Mouse (Mus musculus) left cerebral cortex, adult 2 months (tissue): ENCODE measurements around the gene Klhl23. TPM values are rescaled to one million over a fixed set of nuclear protein-coding genes. Genes with fewer than 3 reads are reported as not detected.
"Not testable (repeated sequence)": the region's sequence is repeated elsewhere in the genome, so short reads cannot be mapped to it uniquely, and the experiment has no call there.

ENCODE experiments used
- DNase-seq, 2 experiments: peaks; one replicate each; pipeline ENCODE4 v3.0.0; 2021 to 2022; ENCODE audit warnings: low spot score in 2 of 2, mixed read lengths in 1 of 2; ENCODE audit errors: extremely low spot score in 1 of 2
- H3K27ac ChIP-seq: fragments of 200-600 bp; 2 replicates; pipeline ENCODE4 v1.8.1; 2022
- H3K4me3 ChIP-seq: fragments of 200-600 bp; 2 replicates; pipeline ENCODE4 v1.8.1; 2022
- CTCF ChIP-seq: fragments of 200-600 bp; IDR thresholded peaks from 2 replicates; pipeline ENCODE4 v1.8.1; 2022; ENCODE audit warnings: antibody characterized with exemption, mild to moderate bottlenecking, moderate library complexity
- intact Hi-C: fragments of 180-260 bp; cut with DNase I; formaldehyde crosslinking; loops from one replicate; pipeline ENCODE4 v1.15.1; 2025
- long read RNA-seq, 2 experiments: library from polyadenylated mRNA; stranded (forward); transcript quantifications; one replicate each; pipeline ENCODE4 v2.0.0; 2021; ENCODE audit warnings: borderline mapping rate in 2 of 2
- total RNA-seq, 2 experiments: library from RNA; stranded (reverse); gene quantifications; 2 replicates each; pipeline ENCODE4 v1.2.3; 2021

The Klhl23 gene
- 10 to 100 TPM; 49.2 to 53.7 TPM for total RNA-seq
- long read RNA-seq, experiment 1, full-length matches to known transcripts = 6 of 117 reads
- long read RNA-seq, experiment 1, partial matches to known transcripts = 18 of 117 reads
- long read RNA-seq, experiment 1, other reads (novel, unspliced or antisense) = 93 of 117 reads
- long read RNA-seq, experiment 2, full-length matches to known transcripts = 7 of 73 reads
- long read RNA-seq, experiment 2, partial matches to known transcripts = 23 of 73 reads
- long read RNA-seq, experiment 2, other reads (novel, unspliced or antisense) = 43 of 73 reads

- no peak for TF ChIP-seq CTCF
- Histone ChIP-seq H3K4me3 (peak within 1 kb of the TSS; percentile 67), H3K27ac (peak within 1 kb of the TSS; percentile 88)
- DNase-seq = no peak
- intact Hi-C loops = loop anchor here (2.0 kb wide), 1 partner anchor 33 kb away; the partner anchor contains the start of genes Ccdc173 and Phospho2
Observed at GRCm38 (mm10) chr2:69821711-69822110, at the start of gene Klhl23. Gene Klhl23, plus strand, starts transcription at chr2:69821944.

- intact Hi-C loops = no loop called here
- no peak overlapping the region for H3K4me3 ChIP-seq
- H3K27ac ChIP-seq = peak overlapping the region; percentile 50; the same call in 1 of the 2 replicates
- DNase-seq = no peak
- no peak for TF ChIP-seq CTCF
Observed at GRCm38 (mm10) chr2:69773331-69773730, 48.4 kb upstream of the Klhl23 start.

DNA sequence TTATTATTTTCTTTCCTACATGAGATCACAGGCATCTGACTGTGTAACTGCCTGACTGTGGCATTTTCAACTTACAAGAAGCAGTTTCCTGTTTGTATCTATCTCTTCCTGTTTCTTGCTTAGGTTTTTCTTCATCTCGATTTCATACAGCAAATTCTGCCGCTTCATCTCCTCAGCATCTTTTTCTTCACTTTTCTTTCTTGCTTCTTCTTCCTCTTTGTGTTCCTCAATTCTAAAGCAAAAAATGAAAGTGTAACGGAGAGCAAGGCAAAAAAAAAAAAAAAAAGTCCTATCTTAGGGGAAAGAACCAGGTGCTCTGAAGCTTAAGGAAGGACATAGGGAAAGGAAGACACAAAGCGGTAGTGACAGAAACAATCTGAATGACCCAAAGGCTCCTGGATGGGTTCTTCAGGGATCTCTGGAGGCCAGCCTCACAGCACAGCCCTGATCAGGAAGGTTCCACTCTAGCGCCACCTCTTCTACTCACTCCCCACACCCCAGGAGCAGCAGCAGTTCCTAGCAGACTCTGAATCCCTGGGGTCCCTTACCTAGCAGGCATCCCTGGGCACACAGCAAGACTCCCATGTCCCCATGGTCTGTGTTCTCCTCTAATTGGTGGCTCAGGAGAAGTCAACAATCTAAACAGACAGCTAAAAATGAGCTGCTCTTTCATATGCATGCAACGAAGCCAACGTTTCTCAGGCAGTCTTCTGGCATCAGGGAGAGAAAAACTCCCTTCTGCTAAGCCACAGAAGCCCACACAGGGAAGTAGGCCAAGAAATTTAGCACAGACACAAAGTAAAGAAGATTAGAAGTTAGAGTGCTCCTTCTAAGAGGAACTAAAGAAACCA, 43.5 kb upstream of the Klhl23 start:
- intact Hi-C loops = no loop called here
- DNase-seq = no peak
- H3K27ac ChIP-seq = peak overlapping the region; percentile 73

DNA sequence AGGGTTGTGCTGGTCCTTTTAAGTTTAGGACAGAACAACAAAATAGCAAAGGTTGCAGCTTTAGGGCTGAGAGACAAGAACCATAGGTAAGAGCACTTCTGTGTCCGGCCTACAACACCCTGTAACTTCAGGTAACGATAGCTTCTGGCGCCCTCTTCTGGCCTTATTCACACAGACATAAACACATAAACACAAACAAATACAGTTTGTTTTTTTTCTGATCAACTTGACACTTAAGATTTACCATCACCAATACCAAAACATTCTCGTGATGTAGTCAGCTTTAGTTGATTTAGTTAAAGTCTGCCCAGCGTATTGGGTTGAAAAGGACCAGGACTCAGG, 42.9 kb upstream of the Klhl23 start:
- Histone ChIP-seq H3K27ac (no peak overlapping the region), H3K4me3 (no peak overlapping the region)
- no peak for DNase-seq
- intact Hi-C loops = no loop called here
- peak; percentile 44 for TF ChIP-seq CTCF

More for the DNA sequence above, 43.5 kb upstream of the Klhl23 start:
- H3K4me3 ChIP-seq = no peak overlapping the region
- no peak; the same call in 1 of the 2 replicates for TF ChIP-seq CTCF

DNA sequence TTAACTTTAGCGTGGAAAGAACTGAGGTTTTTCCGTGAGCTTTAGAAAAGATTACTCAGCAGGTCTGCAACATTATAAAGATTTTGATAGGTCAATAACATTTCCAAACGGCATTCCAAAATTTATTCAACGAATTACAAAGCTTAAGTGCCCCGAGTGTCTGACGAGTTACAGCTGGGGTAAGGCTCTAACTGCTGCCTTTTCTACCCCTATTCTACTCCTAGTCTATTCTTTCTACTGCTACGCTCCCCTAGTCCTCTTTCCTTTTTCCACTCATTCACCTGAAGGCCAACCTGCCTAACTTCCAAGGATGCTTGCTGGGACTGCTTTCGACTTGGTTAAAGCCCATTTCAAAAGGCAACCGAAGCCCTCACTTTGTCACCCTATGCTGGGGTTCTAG, 32.8 kb upstream of the Klhl23 start:
- DNase-seq = no peak
- peak overlapping the region; percentile 79 for H3K27ac ChIP-seq
- no peak for TF ChIP-seq CTCF
- intact Hi-C loops = loop anchor here (2.0 to 5.0 kb wide), 2 partner anchors 34 to 67 kb away; partner anchors contain the start of gene Ppig
- H3K4me3 ChIP-seq = peak overlapping the region; percentile 84

- intact Hi-C loops = loop anchor here (2.0 to 5.0 kb wide), 4 partner anchors 33 to 142 kb away; partner anchors contain the start of genes Bbs5, Ppig and Ssb
- DNase-seq = peak; percentile 97 to 98
- Histone ChIP-seq H3K4me3 (peak within 1 kb of the TSS; percentile 84), H3K27ac (peak within 1 kb of the TSS; percentile 79)
- no peak for TF ChIP-seq CTCF
Observed at GRCm38 (mm10) chr2:69789429-69790069, 32.2 kb upstream of the Klhl23 start, which contains the start of the genes Ccdc173 and Phospho2. Gene Ccdc173, minus strand, starts transcription at chr2:69789575. Gene Phospho2, plus strand, starts transcription at chr2:69789623.

DNA sequence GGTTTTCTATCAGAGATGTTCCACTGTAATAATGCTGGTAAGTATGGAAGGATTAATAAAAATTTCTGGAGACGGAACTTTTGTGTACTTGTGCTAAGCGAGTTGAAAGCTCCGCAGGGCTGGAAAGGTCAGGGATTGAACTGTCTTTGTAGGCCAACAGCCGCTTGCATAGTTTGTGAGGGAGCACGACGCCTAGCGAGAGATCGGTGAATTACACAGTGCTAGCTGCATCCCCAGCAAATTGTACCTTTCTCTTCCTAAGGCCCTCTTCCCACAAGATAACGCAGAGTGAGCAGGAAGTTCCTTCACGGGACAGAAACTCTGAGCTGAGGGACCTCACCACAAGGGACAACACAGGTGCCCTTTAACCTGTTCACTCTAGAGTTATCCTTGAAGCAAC, 31.5 kb upstream of the Klhl23 start:
- H3K4me3 ChIP-seq = peak overlapping the region; percentile 84
- peak; percentile 91 for TF ChIP-seq CTCF
- peak; percentile 82 to 87 for DNase-seq
- peak overlapping the region; percentile 70 for H3K27ac ChIP-seq
- intact Hi-C loops = loop anchor here (5.0 kb wide), 2 partner anchors 72 to 143 kb away; partner anchors contain the start of genes Bbs5 and Ssb

DNA sequence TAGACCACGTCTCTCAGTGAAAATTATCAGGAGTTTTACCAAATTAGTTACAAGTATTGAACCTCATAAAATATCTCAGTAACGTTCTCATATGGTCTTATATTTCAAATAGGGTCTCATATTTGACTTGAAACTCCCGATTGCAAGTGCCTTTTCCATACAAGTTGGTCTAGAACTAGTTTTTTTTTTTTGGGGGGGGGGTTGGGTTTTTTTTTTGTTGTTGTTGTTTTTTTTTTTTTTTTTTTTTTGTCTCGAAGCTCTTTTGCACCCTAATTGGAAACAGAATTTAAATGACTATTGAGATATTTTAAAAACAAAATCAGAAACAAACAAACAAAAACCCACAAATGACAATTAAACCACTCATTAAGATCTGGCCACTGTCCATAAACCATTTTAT, 31.0 kb upstream of the Klhl23 start:
- H3K27ac ChIP-seq = no peak overlapping the region
- intact Hi-C loops = loop anchor here (5.0 kb wide), 2 partner anchors 72 to 143 kb away; partner anchors contain the start of genes Bbs5 and Ssb
- DNase-seq = no peak
- no peak for TF ChIP-seq CTCF
- H3K4me3 ChIP-seq = peak overlapping the region; percentile 84

- Histone ChIP-seq H3K27ac (no peak overlapping the region), H3K4me3 (no peak overlapping the region)
- peak in 1 of 2 experiments; percentile 47 for DNase-seq
- TF ChIP-seq CTCF = peak; percentile 74
- intact Hi-C loops = loop anchor here (5.0 kb wide), 1 partner anchor 49 kb away; no protein-coding TSS in a partner anchor
Observed at GRCm38 (mm10) chr2:69802911-69803312, 18.8 kb upstream of the Klhl23 start.

GRCm38 (mm10) chr2:69803756-69804155, 18.0 kb upstream of the Klhl23 start:
- intact Hi-C loops = loop anchor here (5.0 kb wide), 1 partner anchor 49 kb away; no protein-coding TSS in a partner anchor
- no peak for TF ChIP-seq CTCF
- Histone ChIP-seq H3K27ac (no peak overlapping the region), H3K4me3 (no peak overlapping the region)
- no peak for DNase-seq

GRCm38 (mm10) chr2:69804663-69805062, 17.1 kb upstream of the Klhl23 start:
- not testable (repeated sequence) for H3K4me3 ChIP-seq, H3K27ac ChIP-seq, DNase-seq
- intact Hi-C loops = loop anchor here (5.0 kb wide), 1 partner anchor 48 kb away; no protein-coding TSS in a partner anchor
